Mouse (Mus musculus) spleen, adult 18-20 months (tissue): ENCODE measurements around the gene Onecut1.

Experiments
- DNase-seq, 2 experiments: peaks; one replicate each; pipeline ENCODE4 v3.0.0; 2022; ENCODE audit warnings: mixed read lengths in 2 of 2

Onecut1 gene

GRCm38 (mm10) chr9:74912619-74913376 is 51.1 kb downstream of the Onecut1 start:
- DNase-seq, result no peak

- no peak for DNase-seq
Measured at GRCm38 (mm10) chr9:74915611-74916010, 53.9 kb downstream of the Onecut1 start.

- no peak for DNase-seq
Measured at GRCm38 (mm10) chr9:74920450-74920849, 58.7 kb downstream of the Onecut1 start.

- DNase-seq, result no peak
Measured at GRCm38 (mm10) chr9:74921422-74921821, 59.7 kb downstream of the Onecut1 start.

- DNase-seq, result no peak
Measured at GRCm38 (mm10) chr9:74922884-74923283, 61.2 kb downstream of the Onecut1 start.

GRCm38 (mm10) chr9:74923291-74923977 is 61.7 kb downstream of the Onecut1 start:
- DNase-seq, result no peak

GRCm38 (mm10) chr9:74925220-74925769 is 63.6 kb downstream of the Onecut1 start:
- DNase-seq, result no peak

- DNase-seq, result no peak
Measured at GRCm38 (mm10) chr9:74929981-74930423, 68.3 kb downstream of the Onecut1 start.

- DNase-seq, result no peak
Measured at GRCm38 (mm10) chr9:74930653-74931052, 68.9 kb downstream of the Onecut1 start.

GRCm38 (mm10) chr9:74935289-74935688 is 73.6 kb downstream of the Onecut1 start:
- DNase-seq, result peak in 1 of 2 experiments; percentile 15

GRCm38 (mm10) chr9:74937761-74938160 is 76.0 kb downstream of the Onecut1 start:
- DNase-seq, result no peak

GRCm38 (mm10) chr9:74938670-74939534 is 77.2 kb downstream of the Onecut1 start:
- DNase-seq, result no peak
